Mouse (Mus musculus) liver, embryonic 11.5 days (tissue): ENCODE results near the gene Tmod3. TPM values are rescaled to one million over a fixed set of nuclear protein-coding genes. Genes with fewer than 3 reads are reported as not detected.

Experiments used
- ATAC-seq: fragments of 200-750 bp; cut with Nextera tagmentation; replicated peaks from 2 replicates; pipeline ENCODE4 v1.8.0; 2017; ENCODE audit warnings: moderate number of reproducible peaks, mild to moderate bottlenecking, moderate TSS enrichment, moderate library complexity; ENCODE audit not compliant: low FRiP score
- DNase-seq: peaks from one replicate; pipeline ENCODE4 v3.0.0-alpha.2; 2017; ENCODE audit warnings: low spot score
- H3K27ac ChIP-seq: fragments of 300-500 bp; sonication (generic); 2 replicates; pipeline ENCODE4 v1.5.1; 2014; ENCODE audit warnings: mild to moderate bottlenecking, low read depth, low read length, control low read depth
- H3K27me3 ChIP-seq: fragments of 300-500 bp; sonication (generic); replicated peaks from 2 replicates; pipeline ENCODE4 v1.6.1; 2014; ENCODE audit warnings: low read length, mixed read lengths; ENCODE audit not compliant: control insufficient read depth, insufficient read depth
- H3K36me3 ChIP-seq: fragments of 300-500 bp; sonication (generic); 2 replicates; pipeline ENCODE4 v1.6.1; 2014; ENCODE audit warnings: mild to moderate bottlenecking, low read length, moderate library complexity, mixed read lengths; ENCODE audit not compliant: control insufficient read depth, insufficient read depth
- H3K4me1 ChIP-seq: fragments of 300-500 bp; sonication (generic); replicated peaks from 2 replicates; pipeline ENCODE4 v1.6.1; 2014; ENCODE audit warnings: low read length, mixed read lengths; ENCODE audit not compliant: control insufficient read depth, insufficient read depth
- H3K4me2 ChIP-seq: fragments of 300-500 bp; sonication (generic); 2 replicates; pipeline ENCODE4 v1.6.1; 2014; ENCODE audit warnings: mild to moderate bottlenecking, control low read depth, moderate library complexity
- H3K4me3 ChIP-seq: fragments of 300-500 bp; sonication (generic); 2 replicates; pipeline ENCODE4 v1.5.1; 2014; ENCODE audit warnings: low read depth, low read length, control low read depth
- H3K9ac ChIP-seq: fragments of 300-500 bp; sonication (generic); 2 replicates; pipeline ENCODE4 v1.6.1; 2014; ENCODE audit warnings: low read depth, low read length, control low read depth
- H3K9me3 ChIP-seq: fragments of 300-500 bp; sonication (generic); 2 replicates; pipeline ENCODE4 v1.6.1; 2016; ENCODE audit warnings: low read length, inconsistent platforms, mixed read lengths; ENCODE audit not compliant: control insufficient read depth
- WGBS: fragments of 180-500 bp; shearing (Covaris S2); extraction: QIAGEN DNeasy Blood & Tissue Kit; methylation state at CpG from one replicate; pipeline ENCODE4 v1.1.7; 2014; 5-methylcytosine and 5-hydroxymethylcytosine counted together
- polyA plus RNA-seq: library from polyadenylated mRNA; unstranded; fragments of >200 nt; fragmentation: Nextera tagmentation; extraction: Ambion mirVana; gene quantifications from 2 replicates; pipeline ENCODE4 v1.2.1, GENCODE M21; 2014

The Tmod3 gene
- polyA plus RNA-seq, 1 experiment from 2014 or later: 63.6 TPM

DNA sequence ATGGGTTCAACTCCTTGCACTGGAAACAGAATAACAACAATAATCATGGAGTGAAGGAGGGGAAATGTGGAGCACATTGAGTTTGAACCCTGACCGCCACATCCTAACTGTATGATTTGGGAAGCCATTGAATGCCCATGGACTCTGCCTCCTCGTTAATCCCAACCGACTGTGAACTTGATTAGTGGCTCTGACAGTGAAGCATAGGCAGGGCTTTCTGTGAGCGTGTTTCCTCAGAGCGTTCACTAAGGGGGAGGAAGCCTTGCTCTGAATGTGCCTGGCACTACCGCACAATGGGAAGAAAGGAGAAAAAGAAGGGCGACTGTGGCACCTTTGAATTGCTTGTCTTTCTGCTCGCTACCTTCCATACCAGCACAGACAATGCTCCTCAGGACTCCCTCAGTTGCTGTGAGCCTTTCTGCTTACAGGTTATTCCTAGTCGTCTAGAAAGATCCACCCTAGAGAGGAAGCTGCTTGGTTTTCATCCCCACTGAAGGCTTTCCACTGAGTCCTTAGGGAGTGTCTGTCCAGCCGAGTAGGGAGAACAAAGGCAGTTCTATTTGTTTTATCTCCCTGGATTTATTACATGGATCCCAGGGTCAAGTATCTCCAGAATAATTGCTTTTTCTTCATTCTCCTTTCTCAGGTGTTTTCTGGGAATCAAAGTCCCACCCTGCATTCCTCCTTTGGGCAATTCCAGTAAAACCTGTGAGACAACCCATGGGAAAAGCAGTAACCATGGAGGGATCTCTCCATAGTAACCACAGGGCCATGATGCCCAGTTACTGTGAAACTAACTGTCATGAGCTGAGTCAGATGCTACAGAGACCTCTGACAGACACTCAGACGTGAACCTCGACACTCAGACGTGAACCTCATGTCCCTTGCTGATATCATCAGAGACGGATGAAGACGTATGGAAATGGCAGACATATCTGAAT, 30.7 kb upstream of the Tmod3 start:
- ATAC-seq (no peak), DNase-seq (no peak)
- WGBS: 84% methylated on average over 15 of the region's 15 CpGs
- Histone ChIP-seq H3K4me3 (no peak overlapping the region), H3K9me3 (no peaks in the 10 kb centered on the region), H3K4me1 (no peaks in the 10 kb centered on the region), H3K27ac (no peak overlapping the region), H3K36me3 (no peaks in the 10 kb centered on the region), H3K4me2 (no peak overlapping the region), H3K9ac (no peak overlapping the region), H3K27me3 (no peaks in the 10 kb centered on the region)

DNA sequence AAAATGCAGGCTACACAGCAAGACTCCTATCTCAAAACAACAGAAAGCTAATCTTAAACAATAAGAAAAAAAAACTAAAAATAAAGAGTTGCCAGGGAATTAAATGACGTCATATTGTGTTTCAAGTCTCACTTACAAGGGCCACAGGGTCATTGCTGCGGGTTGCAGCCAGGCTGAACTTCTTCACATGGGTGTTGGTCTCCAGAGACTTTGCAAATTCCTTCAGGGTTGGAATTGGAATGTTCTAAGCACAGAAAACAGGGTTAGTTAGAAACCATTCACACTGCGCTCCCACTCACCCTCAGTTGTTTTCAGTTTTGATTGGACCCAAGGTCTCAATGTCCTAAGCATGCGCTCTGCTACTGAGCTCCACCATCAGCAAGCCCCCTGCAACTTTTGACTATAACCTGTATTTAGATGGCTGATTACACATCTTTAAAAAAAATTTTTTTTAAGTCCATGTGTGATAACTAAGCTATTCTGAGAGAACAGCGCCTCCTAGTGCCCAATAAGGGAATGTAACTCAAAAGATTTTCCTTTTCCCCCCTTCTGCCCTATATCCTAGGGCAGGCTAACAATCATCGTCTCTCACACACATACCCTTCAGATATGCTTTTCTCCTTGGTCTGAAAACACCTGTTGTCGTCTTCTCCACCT, 22.4 kb upstream of the Tmod3 start:
- no peaks in the 10 kb centered on the region for H3K4me1 ChIP-seq
- no peaks in the 10 kb centered on the region for H3K9me3 ChIP-seq
- H3K27me3 ChIP-seq: no peaks in the 10 kb centered on the region
- no peak overlapping the region for H3K4me2 ChIP-seq
- H3K4me3 ChIP-seq: no peak overlapping the region
- 49% methylated on average over 7 of the region's 7 CpGs for WGBS
- no peak overlapping the region for H3K9ac ChIP-seq
- ATAC-seq: no peak
- no peak overlapping the region for H3K27ac ChIP-seq
- H3K36me3 ChIP-seq: no peaks in the 10 kb centered on the region
- no peak for DNase-seq

DNA sequence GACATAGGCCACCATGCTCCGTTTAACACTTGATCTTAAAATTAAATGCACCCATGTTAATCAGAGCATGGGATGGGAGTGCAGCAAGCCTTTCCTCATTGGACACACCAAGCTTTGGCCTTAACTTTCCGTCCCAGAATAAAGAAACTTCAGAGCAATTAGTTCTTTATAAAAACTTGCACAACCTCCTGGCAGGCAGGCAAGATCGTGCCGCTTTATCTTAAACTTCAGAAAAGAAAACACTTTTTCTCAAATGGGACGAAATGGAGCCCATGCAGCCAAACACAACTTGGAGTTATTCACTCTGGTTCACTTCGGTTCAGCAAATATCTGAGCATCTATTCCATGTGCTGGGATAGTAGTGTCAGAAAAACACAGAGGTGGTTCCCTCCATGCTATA, 19.9 kb upstream of the Tmod3 start:
- H3K36me3 ChIP-seq: no peaks in the 10 kb centered on the region
- DNase-seq (no peak), ATAC-seq (no peak)
- no peaks in the 10 kb centered on the region for H3K27me3 ChIP-seq
- no peaks in the 10 kb centered on the region for H3K4me1 ChIP-seq
- no peak overlapping the region for H3K4me2 ChIP-seq
- WGBS: 86% methylated on average over 6 of the region's 6 CpGs
- no peak overlapping the region for H3K4me3 ChIP-seq
- no peak overlapping the region for H3K9ac ChIP-seq
- H3K9me3 ChIP-seq: no peaks in the 10 kb centered on the region
- H3K27ac ChIP-seq: no peak overlapping the region

DNA sequence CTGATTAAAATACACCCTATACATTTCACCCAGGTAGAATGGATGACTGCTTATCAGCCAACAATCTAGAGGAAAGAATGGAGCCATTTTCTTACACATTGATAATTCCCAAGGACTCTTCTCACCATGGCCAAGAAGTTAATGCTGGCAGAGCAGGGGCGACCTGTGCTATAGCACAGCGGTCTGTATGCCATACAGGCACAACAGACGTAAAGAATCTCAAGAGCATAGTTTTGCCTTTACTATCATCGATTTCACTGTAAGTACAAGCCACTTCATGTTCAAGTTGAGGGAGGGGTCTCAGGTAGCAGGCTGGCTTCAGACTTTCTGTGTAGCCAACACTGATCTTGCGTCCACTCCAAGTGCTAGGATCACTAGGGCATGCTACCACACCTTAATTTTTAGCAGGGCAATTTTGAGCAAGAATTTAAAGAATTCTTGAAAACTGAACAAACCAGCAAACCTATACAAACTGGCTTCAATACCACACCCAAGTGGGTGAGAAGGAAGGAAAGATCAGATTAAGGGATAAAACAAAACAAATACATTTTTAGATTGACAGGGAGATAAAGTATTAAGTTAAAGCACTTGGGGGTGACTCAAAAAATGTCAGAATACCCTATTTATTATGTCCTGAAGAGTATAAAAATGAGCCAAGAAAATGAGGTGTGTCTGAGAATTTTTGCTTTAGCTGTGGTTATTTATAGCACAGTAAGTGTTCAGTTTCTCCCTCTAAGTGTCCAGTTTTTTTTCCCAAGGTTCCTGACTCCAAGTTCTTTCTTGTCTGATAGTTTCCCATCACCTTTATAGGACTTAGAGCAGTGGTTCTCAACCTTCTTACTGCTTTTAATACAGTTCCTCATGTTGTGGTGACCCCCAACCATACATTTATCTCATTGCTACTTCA, 11.8 kb upstream of the Tmod3 start:
- DNase-seq: no peak
- ATAC-seq: no peak
- WGBS: 84% methylated on average over 5 of the region's 5 CpGs

DNA sequence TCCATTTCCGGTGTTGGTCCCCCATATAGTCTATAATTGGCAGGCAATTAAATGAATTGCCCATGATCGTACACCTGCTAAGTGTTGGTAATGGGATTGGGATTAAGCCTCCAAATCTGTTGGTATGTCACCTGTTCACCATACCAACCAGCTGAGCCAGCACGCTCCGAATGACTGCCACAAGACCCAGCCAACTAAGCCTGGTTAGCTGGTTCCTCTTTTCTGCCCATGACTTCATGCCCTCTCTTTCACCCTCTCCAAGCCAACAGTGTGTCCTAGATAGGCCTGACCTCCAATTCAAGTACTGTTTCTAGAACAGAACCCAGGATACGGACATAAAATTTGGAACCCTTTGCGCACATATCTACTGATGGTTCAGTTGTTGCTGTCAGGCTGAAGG, 8.9 kb upstream of the Tmod3 start:
- Histone ChIP-seq H3K9me3 (no peaks in the 10 kb centered on the region), H3K27ac (no peak overlapping the region), H3K9ac (no peak overlapping the region), H3K4me3 (no peak overlapping the region), H3K36me3 (no peaks in the 10 kb centered on the region), H3K4me2 (no peak overlapping the region), H3K27me3 (no peaks in the 10 kb centered on the region), H3K4me1 (no peaks in the 10 kb centered on the region)
- ATAC-seq (no peak), DNase-seq (no peak)
- WGBS: 83% methylated on average over 6 of the region's 6 CpGs

More for the DNA sequence above, 11.8 kb upstream of the Tmod3 start:
- Histone ChIP-seq H3K9ac (no peak overlapping the region), H3K27me3 (no peaks in the 10 kb centered on the region), H3K27ac (no peak overlapping the region), H3K4me2 (no peak overlapping the region), H3K4me1 (no peaks in the 10 kb centered on the region), H3K36me3 (no peaks in the 10 kb centered on the region), H3K4me3 (no peak overlapping the region), H3K9me3 (no peaks in the 10 kb centered on the region)

DNA sequence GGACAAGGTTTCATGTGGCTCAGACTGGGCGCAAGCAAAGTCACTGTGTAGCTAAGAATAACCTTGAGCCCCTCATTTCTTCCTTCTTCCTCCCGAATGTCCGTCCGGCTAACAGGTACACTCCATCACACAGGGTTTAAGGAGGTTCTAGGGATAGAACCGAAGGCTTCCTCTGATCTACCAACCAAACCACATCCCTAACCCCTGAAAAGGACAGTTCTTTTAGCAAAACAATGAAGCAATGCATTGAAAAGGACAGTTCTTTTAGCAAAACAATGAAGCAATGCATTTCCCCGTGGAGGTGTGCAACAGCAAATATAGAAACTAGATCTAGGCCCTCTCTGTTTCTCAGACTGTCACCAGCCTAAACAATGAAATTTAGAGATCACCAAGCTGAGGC, 5.4 kb upstream of the Tmod3 start:
- Histone ChIP-seq H3K27me3 (no peaks in the 10 kb centered on the region), H3K36me3 (no peaks in the 10 kb centered on the region), H3K4me2 (no peak overlapping the region), H3K4me3 (no peak overlapping the region), H3K9ac (no peak overlapping the region), H3K9me3 (no peaks in the 10 kb centered on the region), H3K27ac (no peak overlapping the region), H3K4me1 (no peaks in the 10 kb centered on the region)
- WGBS: 80% methylated on average over 6 of the region's 6 CpGs
- ATAC-seq (no peak), DNase-seq (no peak)

DNA sequence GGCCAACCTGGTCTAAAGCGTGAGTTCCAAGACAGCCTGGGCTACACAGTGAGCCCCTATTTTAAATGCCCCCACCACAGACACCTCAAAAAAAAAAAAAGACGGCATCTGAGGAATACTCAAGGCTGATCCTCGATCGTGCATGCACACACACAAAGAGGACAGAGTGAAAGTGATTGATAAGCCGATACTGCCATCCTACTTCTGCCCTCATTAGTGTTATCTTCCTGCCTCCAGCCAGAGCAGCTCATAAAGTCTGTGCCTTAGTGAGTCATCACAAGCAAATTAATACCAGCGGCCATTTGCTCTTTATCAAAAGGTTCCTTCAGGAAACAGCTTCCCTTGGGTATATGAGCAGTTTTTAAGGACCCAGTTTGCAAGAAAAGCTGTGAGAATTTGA, 4.2 kb upstream of the Tmod3 start:
- Histone ChIP-seq H3K4me1 (no peaks in the 10 kb centered on the region), H3K9ac (no peak overlapping the region), H3K36me3 (no peaks in the 10 kb centered on the region), H3K4me2 (peak overlapping the region; percentile 21), H3K9me3 (no peaks in the 10 kb centered on the region), H3K27ac (no peak overlapping the region), H3K27me3 (no peaks in the 10 kb centered on the region), H3K4me3 (no peak overlapping the region)
- DNase-seq (no peak), ATAC-seq (peak; percentile 66)
- 33% methylated on average over 6 of the region's 6 CpGs for WGBS

DNA sequence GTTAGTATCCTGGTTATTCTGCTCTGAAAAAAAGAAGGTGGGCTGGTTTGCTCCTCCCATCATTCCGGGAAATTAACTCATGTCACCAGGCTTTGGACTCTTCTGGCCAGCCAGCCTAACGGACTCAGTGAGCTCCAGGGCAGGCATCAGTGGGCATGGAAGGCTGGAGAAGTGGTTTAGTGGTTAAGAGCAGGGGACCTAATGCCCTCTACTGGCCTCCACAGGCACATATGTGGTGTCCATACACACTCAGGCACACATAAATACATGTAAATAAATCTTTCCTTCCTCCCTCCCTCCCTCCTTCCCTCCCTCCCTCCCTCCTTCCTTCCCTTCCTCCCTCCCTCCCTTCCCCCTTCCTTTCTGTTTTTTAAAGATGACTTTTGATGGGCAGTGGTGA, 3.7 kb upstream of the Tmod3 start:
- ATAC-seq: no peak
- Histone ChIP-seq H3K9me3 (no peaks in the 10 kb centered on the region), H3K36me3 (no peaks in the 10 kb centered on the region), H3K4me2 (peak overlapping the region; percentile 21; the same call in 1 of the 2 replicates), H3K4me3 (no peak overlapping the region), H3K9ac (no peak overlapping the region), H3K4me1 (no peaks in the 10 kb centered on the region; the same call in 1 of the 2 replicates), H3K27ac (no peak overlapping the region), H3K27me3 (no peaks in the 10 kb centered on the region)
- no peak for DNase-seq
- WGBS: 64% methylated on average over 2 of the region's 2 CpGs
